Mouse (Mus musculus) myocyte (in vitro differentiated cells): Measurements from ENCODE around the gene Gpr55. TPM values are rescaled to one million over a fixed set of nuclear protein-coding genes. Genes with fewer than 3 reads are reported as not detected.
A peak's percentile ranks its signal among the peaks of the same experiment; 100 is the strongest.

ENCODE experiments used
- H3K27me3 ChIP-seq: one replicate; pipeline ENCODE4 v1.6.1; 2011; ENCODE audit not compliant: control insufficient read depth, insufficient read depth, insufficient read length
- H3K36me3 ChIP-seq: one replicate; pipeline ENCODE4 v1.6.1; 2011; ENCODE audit not compliant: control insufficient read depth, insufficient read depth
- H3K4me2 ChIP-seq: one replicate; pipeline ENCODE4 v1.6.1; 2011; ENCODE audit warnings: low read depth, control low read depth
- H3K4me3 ChIP-seq: one replicate; pipeline ENCODE4 v1.5.1; 2011; ENCODE audit warnings: mild to moderate bottlenecking, control low read depth, moderate library complexity
- H3K79me2 ChIP-seq: one replicate; pipeline ENCODE4 v1.6.1; 2011; ENCODE audit not compliant: control insufficient read depth, insufficient read depth
- H3ac ChIP-seq: one replicate; pipeline ENCODE4 v1.6.1; 2011; ENCODE audit not compliant: control insufficient read depth, insufficient read length
- CEBPB ChIP-seq: IDR thresholded peaks from 2 replicates; pipeline ENCODE4 v1.6.1; 2011; ENCODE audit warnings: mild to moderate bottlenecking, moderate library complexity; ENCODE audit not compliant: poor library complexity, insufficient read depth, severe bottlenecking
- E2F4 ChIP-seq: IDR thresholded peaks from one replicate; pipeline ENCODE4 v1.6.1; 2011; ENCODE audit warnings: mild to moderate bottlenecking, control low read depth, moderate library complexity; ENCODE audit not compliant: insufficient read depth
- MAX ChIP-seq: IDR thresholded peaks from one replicate; pipeline ENCODE4 v1.6.1; 2011; ENCODE audit warnings: low read depth, mild to moderate bottlenecking, control low read depth
- MYOD1 ChIP-seq, 3 experiments: IDR thresholded peaks; one replicate each; pipeline ENCODE4 v1.6.1; 2011; ENCODE audit warnings: control low read depth in 2 of 3, low read depth in 2 of 3, mild to moderate bottlenecking in 2 of 3, moderate library complexity in 1 of 3; ENCODE audit not compliant: insufficient read length in 2 of 3, control insufficient read depth in 1 of 3
- MYOG ChIP-seq, 3 experiments: IDR thresholded peaks; one replicate each; pipeline ENCODE4 v1.6.1; 2011; ENCODE audit warnings: control low read depth in 2 of 3, low read depth in 2 of 3, mild to moderate bottlenecking in 2 of 3; ENCODE audit not compliant: insufficient read length in 2 of 3, control insufficient read depth in 1 of 3, insufficient read depth in 1 of 3
- POLR2A ChIP-seq: IDR thresholded peaks from one replicate; pipeline ENCODE4 v1.6.1; 2011; ENCODE audit warnings: low read depth, mild to moderate bottlenecking, control low read depth, moderate library complexity; ENCODE audit not compliant: insufficient read length
- POLR2AphosphoS2 ChIP-seq: IDR thresholded peaks from one replicate; pipeline ENCODE4 v1.6.1; 2011; ENCODE audit warnings: low read depth, control low read depth; ENCODE audit not compliant: insufficient read length
- REST ChIP-seq: IDR thresholded peaks from one replicate; pipeline ENCODE4 v1.6.1; 2011; ENCODE audit warnings: mild to moderate bottlenecking, control low read depth, moderate library complexity; ENCODE audit not compliant: insufficient read depth, insufficient read length
- SRF ChIP-seq: IDR thresholded peaks from one replicate; pipeline ENCODE4 v1.6.1; 2011; ENCODE audit warnings: low read depth; ENCODE audit not compliant: control insufficient read depth, insufficient read length
- TCF12 ChIP-seq: IDR thresholded peaks from one replicate; pipeline ENCODE4 v1.6.1; 2011; ENCODE audit warnings: mild to moderate bottlenecking, control low read depth; ENCODE audit not compliant: poor library complexity, insufficient read depth, severe bottlenecking
- TCF3 ChIP-seq: IDR thresholded peaks from one replicate; pipeline ENCODE4 v1.6.1; 2011; ENCODE audit warnings: low read depth, control low read depth; ENCODE audit not compliant: insufficient read length
- USF1 ChIP-seq: IDR thresholded peaks from one replicate; pipeline ENCODE4 v1.6.1; 2011; ENCODE audit warnings: low read depth, mild to moderate bottlenecking, control low read depth, moderate library complexity
- polyA plus RNA-seq: library from polyadenylated mRNA; unstranded; fragments of >200 nt; fragmentation: generic; extraction: Trizol; gene quantifications from one replicate; pipeline ENCODE4 v1.2.1, GENCODE M21; 2012; ENCODE audit warnings: missing spikeins

Gene Gpr55
- polyA plus RNA-seq, 1 experiment = not detected

DNA sequence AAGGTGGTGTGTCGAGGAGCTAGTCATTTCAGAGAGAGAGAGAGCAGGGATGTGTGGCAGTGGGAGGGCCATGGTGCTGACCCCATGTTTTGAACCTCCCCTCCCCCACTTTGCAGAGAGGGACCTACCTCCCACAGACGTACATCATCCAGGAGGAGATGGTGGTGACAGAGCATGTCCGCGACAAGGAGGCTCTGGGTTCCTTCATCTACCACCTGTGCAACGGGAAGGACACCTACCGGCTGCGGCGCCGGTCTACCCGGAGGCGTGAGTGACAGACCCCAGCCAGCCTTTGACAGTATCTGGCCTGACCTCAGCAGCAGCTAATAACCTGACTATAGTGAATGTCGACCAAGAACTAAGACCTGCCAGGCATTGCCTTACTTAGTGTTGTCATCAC is 53.9 kb downstream of the Gpr55 start:
- TF ChIP-seq MYOG (IDR thresholded peaks at IDR 0.05; ENCODE audit: control insufficient read depth in 1 of 3, insufficient read depth in 1 of 3, insufficient read length in 2 of 3, low read depth in 2 of 3) (no peak), MYOD1 (IDR thresholded peaks at IDR 0.05; ENCODE audit: control insufficient read depth in 1 of 3, insufficient read length in 2 of 3, low read depth in 2 of 3) (no peak), USF1 (no peak), TCF12 (no peak), REST (no peak), E2F4 (no peak), MAX (no peak), POLR2AphosphoS2 (no peak), TCF3 (no peak), POLR2A (no peak), SRF (no peak), CEBPB (no peak)
- Histone ChIP-seq H3K36me3 (peaks cover 3% of the 10 kb centered on the region), H3ac (no peak overlapping the region), H3K4me2 (no peak overlapping the region), H3K79me2 (no peaks in the 10 kb centered on the region), H3K4me3 (no peak overlapping the region), H3K27me3 (no peaks in the 10 kb centered on the region)

- H3K27me3 ChIP-seq = no peaks in the 10 kb centered on the region
- peaks cover 5% of the 10 kb centered on the region for H3K79me2 ChIP-seq
- no peak overlapping the region for H3K4me2 ChIP-seq
- no peak overlapping the region for H3ac ChIP-seq
- peaks cover 3% of the 10 kb centered on the region for H3K36me3 ChIP-seq
- H3K4me3 ChIP-seq = no peak overlapping the region
- TF ChIP-seq E2F4 (no peak), POLR2A (no peak), CEBPB (no peak)
These were observed 58.7 kb downstream of the Gpr55 start for GRCm38 (mm10) chr1:85902108-85902561.

DNA sequence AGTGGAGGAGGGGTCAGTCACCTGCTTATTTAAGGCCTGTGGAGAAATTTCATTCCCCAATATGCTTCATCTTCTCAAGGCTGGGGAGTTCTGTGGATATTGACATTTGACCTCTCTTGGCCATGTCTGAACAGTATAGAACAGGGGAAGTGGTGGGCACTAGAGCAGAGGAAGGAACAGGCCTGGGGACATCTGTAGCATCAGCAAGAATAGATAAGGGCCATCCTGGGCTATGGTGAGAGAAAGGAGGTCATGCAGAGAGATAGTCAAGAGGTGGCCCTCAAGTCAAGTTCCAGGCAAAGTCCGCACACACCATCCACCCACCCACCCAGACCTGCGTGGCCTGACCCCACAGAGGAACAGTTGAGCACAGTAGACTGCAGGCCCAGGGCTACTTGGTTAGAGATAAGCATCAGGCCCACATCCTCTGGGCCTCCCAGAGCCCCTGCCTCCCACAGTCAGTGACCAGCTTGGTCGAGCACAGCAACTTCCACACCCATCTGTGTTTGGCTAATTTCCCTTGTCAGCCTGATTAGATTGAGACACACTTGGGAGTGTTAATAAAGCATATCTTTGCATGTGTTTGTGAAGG is 59.2 kb downstream of the Gpr55 start:
- H3K27me3 ChIP-seq = no peaks in the 10 kb centered on the region
- no peak overlapping the region for H3K4me3 ChIP-seq
- H3K36me3 ChIP-seq = peaks cover 2% of the 10 kb centered on the region
- peaks cover 6% of the 10 kb centered on the region for H3K79me2 ChIP-seq
- H3ac ChIP-seq = no peak overlapping the region
- H3K4me2 ChIP-seq = no peak overlapping the region
- TF ChIP-seq CEBPB (no peak), USF1 (no peak), POLR2A (no peak), REST (no peak), MYOG (IDR thresholded peaks at IDR 0.05; ENCODE audit: control insufficient read depth in 1 of 3, insufficient read depth in 1 of 3, insufficient read length in 2 of 3, low read depth in 2 of 3) (no peak), TCF3 (no peak)

- Histone ChIP-seq H3K4me2 (peak overlapping the region; percentile 36), H3K79me2 (peaks cover 6% of the 10 kb centered on the region), H3K36me3 (no peaks in the 10 kb centered on the region), H3K27me3 (no peaks in the 10 kb centered on the region), H3K4me3 (no peak overlapping the region), H3ac (no peak overlapping the region)
- TF ChIP-seq REST (no peak), MYOG (IDR thresholded peaks at IDR 0.05; ENCODE audit: control insufficient read depth in 1 of 3, insufficient read depth in 1 of 3, insufficient read length in 2 of 3, low read depth in 2 of 3) (peak in 2 of 3 experiments; percentile 38 to 47), MAX (no peak), MYOD1 (IDR thresholded peaks at IDR 0.05; ENCODE audit: control insufficient read depth in 1 of 3, insufficient read length in 2 of 3, low read depth in 2 of 3) (peak in 2 of 3 experiments; percentile 22 to 40), TCF12 (no peak), POLR2A (no peak)
These were observed 60.1 kb downstream of the Gpr55 start for GRCm38 (mm10) chr1:85900521-85901333.

GRCm38 (mm10) chr1:85899388-85899761 is 61.4 kb downstream of the Gpr55 start:
- no peak for TF ChIP-seq TCF3
- TF ChIP-seq MYOG (IDR thresholded peaks at IDR 0.05; ENCODE audit: control insufficient read depth in 1 of 3, insufficient read depth in 1 of 3, insufficient read length in 2 of 3, low read depth in 2 of 3) = no peak
- no peak for TF ChIP-seq MYOD1 (IDR thresholded peaks at IDR 0.05; ENCODE audit: control insufficient read depth in 1 of 3, insufficient read length in 2 of 3, low read depth in 2 of 3)
- TF ChIP-seq TCF12 = no peak
- no peak for TF ChIP-seq CEBPB
- Histone ChIP-seq H3K27me3 (no peaks in the 10 kb centered on the region), H3K4me2 (no peak overlapping the region), H3K36me3 (no peaks in the 10 kb centered on the region), H3ac (no peak overlapping the region), H3K79me2 (peaks cover 6% of the 10 kb centered on the region), H3K4me3 (no peak overlapping the region)
